10 mouse cellular contexts compared by ENCODE assay signal in the genomic region with DNA sequence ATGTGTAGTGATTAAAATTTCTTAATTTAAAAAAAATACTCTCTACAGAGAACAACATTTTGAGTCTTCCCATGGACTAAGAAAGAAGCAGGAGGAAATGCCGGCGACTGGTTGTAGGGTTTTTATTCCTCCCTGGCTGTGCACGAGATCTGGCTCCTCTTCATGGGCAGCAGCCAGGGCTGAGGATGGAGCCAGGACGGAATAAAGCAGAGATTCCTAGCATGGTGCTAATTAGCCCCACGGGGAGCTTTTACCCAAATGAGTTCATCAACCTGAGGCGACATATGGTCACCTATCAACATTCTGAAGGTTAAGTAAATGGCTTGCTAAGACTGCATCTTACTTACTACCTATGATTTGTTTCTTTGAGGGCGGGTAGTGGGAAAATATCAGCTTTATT. TPM values are rescaled to one million over a fixed set of nuclear protein-coding genes. Genes with fewer than 3 reads are reported as not detected.
A peak's percentile ranks its signal among the peaks of the same experiment; 100 is the strongest.
DNase-seq lines count a peak whose midpoint lies in the region; ATAC-seq and TF ChIP-seq lines count a peak whose summit lies in the region.
"Had no signal": no experiment of that assay in that cellular context is flagged by ENCODE, and none has a peak within 500 bp of the region (broad histone marks: within the 10 kb centered on the region; RNA-seq: fewer than 3 reads in every experiment).

No protein-coding gene starts in this region.

- no peaks in the 10 kb centered on the region for H3K27me3 ChIP-seq in hindbrain, postnatal 0 days (ENCODE audit: insufficient read depth, low read length)
- H3K27me3 ChIP-seq in hindbrain, embryonic 10.5 days (ENCODE audit: insufficient read depth, poor library complexity, severe bottlenecking): no peaks in the 10 kb centered on the region
- H3K27me3 ChIP-seq: intestine, embryonic 15.5 days; lung, embryonic 15.5 days had no signal

- no peak for TF ChIP-seq CTCF in hindbrain, postnatal 0 days (IDR thresholded peaks at IDR 0.05; ENCODE audit: low read depth)

- no peak overlapping the region for H3K9ac ChIP-seq in hindbrain, postnatal 0 days (replicated peaks; ENCODE audit: low read length)
- H3K9ac ChIP-seq: intestine, embryonic 15.5 days; lung, embryonic 15.5 days had no signal

- no peak for ATAC-seq in hindbrain, postnatal 0 days
- ATAC-seq: intestine, embryonic 15.5 days had no signal

- no peaks in the 10 kb centered on the region for H3K9me3 ChIP-seq in hindbrain, postnatal 0 days (ENCODE audit: low read length)
- no peaks in the 10 kb centered on the region; the same call in 1 of the 2 replicates for H3K9me3 ChIP-seq in hindbrain, embryonic 10.5 days
- H3K9me3 ChIP-seq: intestine, embryonic 15.5 days; lung, embryonic 15.5 days had no signal

- no peak overlapping the region for H3K27ac ChIP-seq in hindbrain, postnatal 0 days
- H3K27ac ChIP-seq in hindbrain, embryonic 10.5 days: no peak overlapping the region
- H3K27ac ChIP-seq: intestine, embryonic 15.5 days; lung, embryonic 15.5 days had no signal

- no peak overlapping the region for H3K4me2 ChIP-seq in hindbrain, postnatal 0 days (ENCODE audit: low read depth, low read length)
- H3K4me2 ChIP-seq: intestine, embryonic 15.5 days; lung, embryonic 15.5 days had no signal

- H3K36me3 ChIP-seq in hindbrain, postnatal 0 days (ENCODE audit: insufficient read depth, low read length): no peaks in the 10 kb centered on the region
- 0 out of 2 replicates have a peak, but pooled peaks cover 2% of the 10 kb centered on the region for H3K36me3 ChIP-seq in hindbrain, embryonic 10.5 days
- H3K36me3 ChIP-seq: intestine, embryonic 15.5 days; lung, embryonic 15.5 days had no signal

- 35% methylated on average over 7 of the region's 7 CpGs for WGBS in hindbrain, postnatal 0 days
- 69% methylated on average over 7 of the region's 7 CpGs for WGBS in hindbrain, embryonic 10.5 days

- DNase-seq in hindbrain, postnatal 0 days (ENCODE audit: low spot score): peak; percentile 62
- no peak for DNase-seq in hindbrain, embryonic 10.5 days (ENCODE audit: low spot score)
- DNase-seq in right cerebral cortex, postnatal 10 days (ENCODE audit: low spot score in 2 of 2): peak; percentile 52 to 57
- no peak for DNase-seq in right cerebral cortex, postnatal 25 days
- peak; percentile 88 to 92 for DNase-seq in cerebellum, postnatal 14 days
- no peak for DNase-seq in frontal cortex, postnatal 36 days (ENCODE audit: low spot score in 2 of 2)
- no peak for DNase-seq in liver
- DNase-seq: thymus, postnatal 36 days had no signal

- no peaks in the 10 kb centered on the region; the same call in 1 of the 2 replicates for H3K4me1 ChIP-seq in hindbrain, postnatal 0 days (ENCODE audit: insufficient read depth, low read length)
- 0 out of 2 replicates have a peak, but pooled peaks cover 4% of the 10 kb centered on the region for H3K4me1 ChIP-seq in hindbrain, embryonic 10.5 days (replicated peaks)
- H3K4me1 ChIP-seq: intestine, embryonic 15.5 days; lung, embryonic 15.5 days had no signal

- H3K4me3 ChIP-seq in hindbrain, postnatal 0 days (ENCODE audit: low read length): no peak overlapping the region
- no peak overlapping the region for H3K4me3 ChIP-seq in hindbrain, embryonic 10.5 days
- H3K4me3 ChIP-seq: intestine, embryonic 15.5 days; lung, embryonic 15.5 days had no signal

RNA-seq across cellular contexts. Expression of a gene that starts 32.9 kb away (rescaled TPM):
- total RNA-seq in hindbrain, postnatal 0 days (2014; rRNA removed): 49.7 and 50.5 TPM in 2 replicates
- polyA plus RNA-seq in hindbrain, postnatal 0 days (2015; fragmentation: Nextera tagmentation; extraction: Ambion mirVana): 40.3 and 41.9 TPM in 2 replicates
- polyA plus RNA-seq in hindbrain, embryonic 10.5 days (2016; fragmentation: Nextera tagmentation; extraction: Ambion mirVana): 77.9 and 81.3 TPM in 2 replicates

Comparison
In these comparisons a context has a peak if more than half of its experiments do, and no peak if none do; other contexts are left out.
1. DNase-seq: peak in hindbrain, postnatal 0 days (single experiment), right cerebral cortex, postnatal 10 days (2 of 2) and cerebellum, postnatal 14 days (2 of 2); none in hindbrain, embryonic 10.5 days (single experiment), right cerebral cortex, postnatal 25 days (single experiment), frontal cortex, postnatal 36 days (0 of 2) and liver (single experiment).